Mouse (Mus musculus) neural tube, embryonic 14.5 days (tissue): ENCODE data around the gene Olfr222. TPM values are rescaled to one million over a fixed set of nuclear protein-coding genes. Genes with fewer than 3 reads are reported as not detected.

Experiments
- ATAC-seq: fragments of 200-750 bp; cut with Nextera tagmentation; 2 replicates; pipeline ENCODE4 v1.8.0; 2017; ENCODE audit warnings: low read depth, mild to moderate bottlenecking, moderate TSS enrichment, moderate library complexity
- H3K27ac ChIP-seq: fragments of 300-500 bp; sonication (generic); 2 replicates; pipeline ENCODE4 v1.5.1; 2014; ENCODE audit warnings: low read depth, mild to moderate bottlenecking, control low read depth, low read length, moderate library complexity, mixed read lengths
- H3K27me3 ChIP-seq: fragments of 300-500 bp; sonication (generic); 2 replicates; pipeline ENCODE4 v1.6.1; 2014; ENCODE audit warnings: low read length; ENCODE audit not compliant: control insufficient read depth, insufficient read depth
- H3K36me3 ChIP-seq: fragments of 300-500 bp; sonication (generic); 2 replicates; pipeline ENCODE4 v1.6.1; 2014; ENCODE audit warnings: low read length, mixed read lengths; ENCODE audit not compliant: control insufficient read depth, insufficient read depth
- H3K4me1 ChIP-seq: fragments of 300-500 bp; sonication (generic); 2 replicates; pipeline ENCODE4 v1.6.1; 2014; ENCODE audit warnings: low read length; ENCODE audit not compliant: control insufficient read depth, insufficient read depth
- H3K4me2 ChIP-seq: fragments of 300-500 bp; sonication (generic); 2 replicates; pipeline ENCODE4 v1.6.1; 2014; ENCODE audit warnings: mild to moderate bottlenecking, low read depth, low read length, control low read depth
- H3K4me3 ChIP-seq: fragments of 300-500 bp; sonication (generic); 2 replicates; pipeline ENCODE4 v1.5.1; 2014; ENCODE audit warnings: low read depth, low read length, control low read depth, mixed read lengths
- H3K9ac ChIP-seq: fragments of 300-500 bp; sonication (generic); replicated peaks from 2 replicates; pipeline ENCODE4 v1.6.1; 2014; ENCODE audit warnings: low read depth, mild to moderate bottlenecking, control low read depth, low read length, mixed read lengths
- H3K9me3 ChIP-seq: fragments of 300-500 bp; sonication (generic); 2 replicates; pipeline ENCODE4 v1.6.1; 2016; ENCODE audit warnings: low read length; ENCODE audit not compliant: control insufficient read depth
- WGBS: fragments of 180-500 bp; shearing (Covaris S2); extraction: QIAGEN DNeasy Blood & Tissue Kit; methylation state at CpG from one replicate; pipeline ENCODE4 v1.1.7; 2014; 5-methylcytosine and 5-hydroxymethylcytosine counted together
- polyA plus RNA-seq: library from polyadenylated mRNA; unstranded; fragments of >200 nt; fragmentation: Nextera tagmentation; extraction: Ambion mirVana; gene quantifications from 2 replicates; pipeline ENCODE4 v1.2.1, GENCODE M21; 2014

The Olfr222 gene
- polyA plus RNA-seq, 1 experiment from 2014 or later, result 0.12 TPM

- no peak for ATAC-seq
- no peak overlapping the region for H3K9ac ChIP-seq
- no peaks in the 10 kb centered on the region for H3K27me3 ChIP-seq
- no peaks in the 10 kb centered on the region for H3K4me1 ChIP-seq
- no peaks in the 10 kb centered on the region for H3K36me3 ChIP-seq
- no peak overlapping the region for H3K4me2 ChIP-seq
- no peak overlapping the region for H3K27ac ChIP-seq
- no peaks in the 10 kb centered on the region for H3K9me3 ChIP-seq
- 85% methylated on average over 8 of the region's 8 CpGs for WGBS
- H3K4me3 ChIP-seq, result no peak overlapping the region
Measured at GRCm38 (mm10) chr11:59554535-59554934, 21.5 kb downstream of the Olfr222 start.

- 95% methylated on average over 11 of the region's 11 CpGs for WGBS
- Histone ChIP-seq H3K9ac (no peak overlapping the region), H3K27me3 (no peaks in the 10 kb centered on the region), H3K4me1 (no peaks in the 10 kb centered on the region), H3K27ac (no peak overlapping the region), H3K4me3 (no peak overlapping the region), H3K36me3 (no peaks in the 10 kb centered on the region), H3K4me2 (no peak overlapping the region), H3K9me3 (no peaks in the 10 kb centered on the region)
- ATAC-seq, result no peak
Measured at GRCm38 (mm10) chr11:59554127-59554526, 21.9 kb downstream of the Olfr222 start.

- WGBS, result 85% methylated on average over 9 of the region's 9 CpGs
- ATAC-seq, result no peak
- H3K4me3 ChIP-seq, result no peak overlapping the region
- no peaks in the 10 kb centered on the region for H3K9me3 ChIP-seq
- H3K9ac ChIP-seq, result no peak overlapping the region
- no peaks in the 10 kb centered on the region for H3K4me1 ChIP-seq
- no peaks in the 10 kb centered on the region for H3K36me3 ChIP-seq
- no peak overlapping the region for H3K4me2 ChIP-seq
- H3K27me3 ChIP-seq, result no peaks in the 10 kb centered on the region
- H3K27ac ChIP-seq, result no peak overlapping the region
Measured at GRCm38 (mm10) chr11:59544005-59544404, 32.0 kb downstream of the Olfr222 start.

GRCm38 (mm10) chr11:59543376-59543775 lies 32.7 kb downstream of the Olfr222 start:
- H3K9ac ChIP-seq, result no peak overlapping the region
- no peaks in the 10 kb centered on the region; the same call in 1 of the 2 replicates for H3K4me1 ChIP-seq
- no peaks in the 10 kb centered on the region for H3K36me3 ChIP-seq
- no peaks in the 10 kb centered on the region for H3K27me3 ChIP-seq
- H3K27ac ChIP-seq, result no peak overlapping the region
- ATAC-seq, result no peak
- no peak overlapping the region for H3K4me3 ChIP-seq
- WGBS, result 90% methylated on average over 3 of the region's 3 CpGs
- H3K4me2 ChIP-seq, result no peak overlapping the region
- H3K9me3 ChIP-seq, result no peaks in the 10 kb centered on the region

GRCm38 (mm10) chr11:59542442-59542841 lies 33.6 kb downstream of the Olfr222 start:
- Histone ChIP-seq H3K9ac (no peak overlapping the region), H3K36me3 (no peaks in the 10 kb centered on the region), H3K27me3 (no peaks in the 10 kb centered on the region), H3K4me2 (no peak overlapping the region), H3K4me1 (no peaks in the 10 kb centered on the region; the same call in 1 of the 2 replicates), H3K4me3 (no peak overlapping the region), H3K27ac (no peak overlapping the region), H3K9me3 (no peaks in the 10 kb centered on the region)
- no peak for ATAC-seq
- WGBS, result 85% methylated on average over 6 of the region's 6 CpGs

GRCm38 (mm10) chr11:59541324-59541723 lies 34.7 kb downstream of the Olfr222 start, which contains the start of gene Nlrp3:
TSS of gene Nlrp3 (plus strand) at chr11:59541568.
- Histone ChIP-seq H3K27me3 (no peaks in the 10 kb centered on the region), H3K4me2 (no peak within 1 kb of the TSS), H3K9ac (no peak within 1 kb of the TSS), H3K4me1 (no peaks in the 10 kb centered on the region; the same call in 1 of the 2 replicates), H3K9me3 (no peaks in the 10 kb centered on the region), H3K36me3 (no peaks in the 10 kb centered on the region), H3K4me3 (no peak within 1 kb of the TSS), H3K27ac (no peak within 1 kb of the TSS)
- 65% methylated on average over 3 of the region's 3 CpGs for WGBS
- no peak for ATAC-seq

GRCm38 (mm10) chr11:59540123-59540522 lies 35.9 kb downstream of the Olfr222 start:
- H3K4me2 ChIP-seq, result no peak overlapping the region
- H3K4me3 ChIP-seq, result no peak overlapping the region
- no peaks in the 10 kb centered on the region for H3K9me3 ChIP-seq
- H3K4me1 ChIP-seq, result no peaks in the 10 kb centered on the region; the same call in 1 of the 2 replicates
- 83% methylated on average over 3 of the region's 3 CpGs for WGBS
- H3K27ac ChIP-seq, result no peak overlapping the region
- H3K27me3 ChIP-seq, result no peaks in the 10 kb centered on the region
- no peaks in the 10 kb centered on the region for H3K36me3 ChIP-seq
- H3K9ac ChIP-seq, result no peak overlapping the region
- ATAC-seq, result no peak

- no peaks in the 10 kb centered on the region for H3K9me3 ChIP-seq
- no peak overlapping the region for H3K9ac ChIP-seq
- no peak overlapping the region for H3K27ac ChIP-seq
- no peaks in the 10 kb centered on the region; the same call in 1 of the 2 replicates for H3K4me1 ChIP-seq
- no peak overlapping the region for H3K4me2 ChIP-seq
- H3K36me3 ChIP-seq, result no peaks in the 10 kb centered on the region
- no peak for ATAC-seq
- no peak overlapping the region for H3K4me3 ChIP-seq
- WGBS, result 39% methylated on average over 11 of the region's 11 CpGs
- no peaks in the 10 kb centered on the region for H3K27me3 ChIP-seq
Measured at GRCm38 (mm10) chr11:59538387-59538786, 37.6 kb downstream of the Olfr222 start.

- H3K36me3 ChIP-seq, result no peaks in the 10 kb centered on the region
- no peak overlapping the region for H3K4me2 ChIP-seq
- H3K9ac ChIP-seq, result no peak overlapping the region
- H3K4me3 ChIP-seq, result no peak overlapping the region
- no peak overlapping the region for H3K27ac ChIP-seq
- no peaks in the 10 kb centered on the region for H3K9me3 ChIP-seq
- H3K27me3 ChIP-seq, result no peaks in the 10 kb centered on the region
- no peak for ATAC-seq
- no peaks in the 10 kb centered on the region; the same call in 1 of the 2 replicates for H3K4me1 ChIP-seq
- 72% methylated on average over 16 of the region's 16 CpGs for WGBS
Measured at GRCm38 (mm10) chr11:59537218-59538130, 38.6 kb downstream of the Olfr222 start.
